8 mouse cellular contexts compared by ENCODE assay signal in the genomic region with DNA sequence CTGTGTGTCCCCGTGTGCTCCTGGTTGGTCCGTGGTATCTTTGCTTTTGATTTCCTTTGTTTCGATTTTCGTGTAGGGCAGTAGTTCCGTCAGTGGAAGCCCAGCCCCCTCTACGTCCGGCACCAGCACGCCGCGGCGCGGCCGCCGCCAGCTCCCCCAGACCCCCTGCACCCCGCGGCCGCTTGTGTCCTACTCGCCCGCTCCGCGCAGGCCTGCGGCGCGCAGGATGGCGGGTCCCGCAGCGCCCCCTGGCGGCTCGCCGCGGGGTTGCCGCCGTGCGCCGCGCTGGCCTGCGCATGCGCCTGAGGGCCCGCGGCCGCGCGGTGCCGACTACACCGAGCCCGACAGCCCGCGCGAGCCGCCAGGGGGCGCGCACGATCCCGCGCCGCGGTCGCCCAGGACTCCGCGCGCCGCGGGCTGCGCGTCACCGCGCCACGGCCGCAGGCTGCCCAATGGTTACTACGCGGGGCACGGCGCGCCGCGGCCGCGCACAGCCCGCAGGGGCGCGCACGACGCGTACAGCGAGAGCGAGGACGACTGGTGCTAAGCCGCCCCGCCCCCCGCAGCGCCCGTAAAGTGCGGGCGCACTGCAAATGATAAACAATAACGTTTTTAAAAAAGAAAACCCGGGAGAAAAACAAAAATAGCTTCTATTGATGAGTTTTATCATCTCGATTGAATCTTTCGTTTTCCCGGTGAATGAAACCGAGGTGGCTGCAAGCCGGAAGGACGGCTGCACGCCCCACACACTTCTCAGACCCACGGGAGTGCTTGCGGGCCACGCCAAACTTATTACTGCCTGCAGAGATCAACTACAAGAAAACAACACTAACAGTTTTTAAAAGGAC. TPM values are rescaled to one million over a fixed set of nuclear protein-coding genes. Genes with fewer than 3 reads are reported as not detected.
DNase-seq lines count a peak whose midpoint lies in the region; ATAC-seq and TF ChIP-seq lines count a peak whose summit lies in the region.

No protein-coding gene starts in this region.

- no peaks in the 10 kb centered on the region for H3K36me3 ChIP-seq in intestine, postnatal 0 days (ENCODE audit: control insufficient read depth, insufficient read depth)
- no peaks in the 10 kb centered on the region for H3K36me3 ChIP-seq in midbrain, embryonic 10.5 days

- TF ChIP-seq CTCF in intestine, postnatal 0 days (IDR thresholded peaks at IDR 0.05; ENCODE audit: low read depth): peak; percentile 70

- intact Hi-C loops in left cerebral cortex, postnatal 36 days (cut with DNase I): loop anchor here (1.0 to 5.0 kb wide), 2 partner anchors 23 to 173 kb away; a partner anchor contains a TSS

- peak overlapping the region; percentile 83 for H3K4me2 ChIP-seq in intestine, postnatal 0 days (replicated peaks; ENCODE audit: low read depth)

- ATAC-seq in intestine, postnatal 0 days: peak; percentile 96

- H3K27me3 ChIP-seq in intestine, postnatal 0 days (replicated peaks; ENCODE audit: control insufficient read depth, insufficient read depth, low read length): no peaks in the 10 kb centered on the region
- peaks cover 29% of the 10 kb centered on the region for H3K27me3 ChIP-seq in midbrain, embryonic 10.5 days (ENCODE audit: low read depth, poor library complexity, severe bottlenecking)

- peak; percentile 89 for DNase-seq in adrenal gland, adult 8-10 months
- peak; percentile 91 for DNase-seq in embryo, embryonic 9.5 days (ENCODE audit: extremely low spot score)
- DNase-seq in gastrocnemius, postnatal 4 days (ENCODE audit: low spot score in 2 of 2): peak; percentile 93 to 96
- peak; percentile 92 to 96 for DNase-seq in left cerebral cortex, postnatal 36 days (ENCODE audit: low spot score in 2 of 2)
- peak; percentile 89 for DNase-seq in midbrain, embryonic 10.5 days (ENCODE audit: low spot score)
- DNase-seq in right cerebral cortex, postnatal 36 days (ENCODE audit: low spot score in 2 of 2): peak; percentile 90 to 92
- DNase-seq in urinary bladder, postnatal 4 days (ENCODE audit: low spot score in 2 of 2): peak; percentile 90 to 94

- peak overlapping the region; percentile 62 for H3K9ac ChIP-seq in intestine, postnatal 0 days (ENCODE audit: low read depth, low read length)

- H3K9me3 ChIP-seq in intestine, postnatal 0 days (ENCODE audit: control insufficient read depth): no peaks in the 10 kb centered on the region
- no peaks in the 10 kb centered on the region for H3K9me3 ChIP-seq in midbrain, embryonic 10.5 days (replicated peaks)

- H3K27ac ChIP-seq in intestine, postnatal 0 days (ENCODE audit: low read depth, low read length): peak overlapping the region; percentile 81
- H3K27ac ChIP-seq in midbrain, embryonic 10.5 days (replicated peaks): peak overlapping the region; percentile 95

- under 1% methylated on average over 105 of the region's 106 CpGs for WGBS in intestine, postnatal 0 days
- under 1% methylated on average over 106 of the region's 106 CpGs for WGBS in midbrain, embryonic 10.5 days

- H3K4me1 ChIP-seq in intestine, postnatal 0 days (replicated peaks; ENCODE audit: control insufficient read depth, insufficient read depth, low read length): 0 out of 2 replicates have a peak, but pooled peaks cover 5% of the 10 kb centered on the region
- peaks cover 46% of the 10 kb centered on the region for H3K4me1 ChIP-seq in midbrain, embryonic 10.5 days

- H3K4me3 ChIP-seq in intestine, postnatal 0 days (ENCODE audit: low read depth, low read length): peak overlapping the region; percentile 55
- peak overlapping the region; percentile 69 for H3K4me3 ChIP-seq in midbrain, embryonic 10.5 days

RNA-seq across cellular contexts. Expression of a gene that starts 23.3 kb away (rescaled TPM):
- 10 to 100 TPM; 18.3 to 48.9 (median 22.3) TPM for total RNA-seq in adrenal gland, adult 8-10 months (2022)
- 10 to 100 TPM; 21.5 to 26.1 TPM for total RNA-seq in gastrocnemius, postnatal 4 days (2021)
- 77.3 and 79.4 TPM in 2 replicates for polyA plus RNA-seq in intestine, postnatal 0 days (2015; fragmentation: Nextera tagmentation; extraction: Ambion mirVana)
- total RNA-seq in left cerebral cortex, postnatal 36 days (2021): 10 to 100 TPM in 1 of 2 experiments, 1 to 10 TPM in 1; 5.6 to 27.6 TPM
- 63.6 and 78.2 TPM in 2 replicates for polyA plus RNA-seq in midbrain, embryonic 10.5 days (2016; fragmentation: Nextera tagmentation; extraction: Ambion mirVana)

RNA-seq across cellular contexts. Expression of a gene that starts 46.7 kb away (rescaled TPM):
- total RNA-seq in adrenal gland, adult 8-10 months (2022): 100 to 1,000 TPM in 2 of 4 experiments, 10 to 100 TPM in 2; 75.4 to 109 (median 88.5) TPM
- 10 to 100 TPM; 50.5 to 53.8 TPM for total RNA-seq in gastrocnemius, postnatal 4 days (2021)
- 22.3 and 23.7 TPM in 2 replicates for polyA plus RNA-seq in intestine, postnatal 0 days (2015; fragmentation: Nextera tagmentation; extraction: Ambion mirVana)
- 100 to 1,000 TPM in 1 of 2 experiments, 10 to 100 TPM in 1; 84.5 to 124 TPM for total RNA-seq in left cerebral cortex, postnatal 36 days (2021)
- 56.4 and 58.1 TPM in 2 replicates for polyA plus RNA-seq in midbrain, embryonic 10.5 days (2016; fragmentation: Nextera tagmentation; extraction: Ambion mirVana)

RNA-seq across cellular contexts. Expression of a gene that starts 48.3 kb away (rescaled TPM):
- total RNA-seq in adrenal gland, adult 8-10 months (2022): 10 to 100 TPM; 81.0 to 86.9 (median 83.7) TPM
- 10 to 100 TPM; 44.9 to 45.6 TPM for total RNA-seq in gastrocnemius, postnatal 4 days (2021)
- 9.3 and 9.8 TPM in 2 replicates for polyA plus RNA-seq in intestine, postnatal 0 days (2015; fragmentation: Nextera tagmentation; extraction: Ambion mirVana)
- 10 to 100 TPM; 94.2 to 99.7 TPM for total RNA-seq in left cerebral cortex, postnatal 36 days (2021)
- polyA plus RNA-seq in midbrain, embryonic 10.5 days (2016; fragmentation: Nextera tagmentation; extraction: Ambion mirVana): 24.8 and 26.3 TPM in 2 replicates

Comparison
In these comparisons a context has a peak if more than half of its experiments do, and no peak if none do; other contexts are left out.
1. Peak in every context shown above with its lines: DNase-seq, ATAC-seq, H3K4me3 ChIP-seq and H3K27ac ChIP-seq.